Mouse (Mus musculus) midbrain, embryonic 14.5 days (tissue): ENCODE data around the gene Gper1. TPM values are rescaled to one million over a fixed set of nuclear protein-coding genes. Genes with fewer than 3 reads are reported as not detected.

Source experiments
- ATAC-seq: fragments of 200-750 bp; cut with Nextera tagmentation; 2 replicates; pipeline ENCODE4 v1.8.0; 2017; ENCODE audit warnings: moderate number of reproducible peaks, moderate library complexity; ENCODE audit not compliant: low FRiP score, low TSS enrichment
- DNase-seq: peaks from one replicate; pipeline ENCODE4 v3.0.0-alpha.2; 2015
- H3K27ac ChIP-seq: fragments of 300-500 bp; sonication (generic); replicated peaks from 2 replicates; pipeline ENCODE4 v1.5.1; 2014; ENCODE audit warnings: mild to moderate bottlenecking, low read depth, low read length, moderate library complexity
- H3K27me3 ChIP-seq: fragments of 300-500 bp; sonication (generic); 2 replicates; pipeline ENCODE4 v1.6.1; 2014; ENCODE audit warnings: low read length, control low read depth, mixed read lengths; ENCODE audit not compliant: control insufficient read depth, insufficient read depth
- H3K36me3 ChIP-seq: fragments of 300-500 bp; sonication (generic); 2 replicates; pipeline ENCODE4 v1.6.1; 2014; ENCODE audit warnings: low read length, control low read depth; ENCODE audit not compliant: control insufficient read depth, insufficient read depth
- H3K4me1 ChIP-seq: fragments of 300-500 bp; sonication (generic); 2 replicates; pipeline ENCODE4 v1.6.1; 2014; ENCODE audit warnings: mild to moderate bottlenecking, antibody characterized with exemption, low read length, control low read depth; ENCODE audit not compliant: control insufficient read depth, insufficient read depth
- H3K4me2 ChIP-seq: fragments of 300-500 bp; sonication (generic); 2 replicates; pipeline ENCODE4 v1.6.1; 2014; ENCODE audit warnings: mild to moderate bottlenecking, low read length, moderate library complexity
- H3K4me3 ChIP-seq: fragments of 300-500 bp; sonication (generic); replicated peaks from 2 replicates; pipeline ENCODE4 v1.5.1; 2014; ENCODE audit warnings: low read depth, low read length
- H3K9ac ChIP-seq: fragments of 300-500 bp; sonication (generic); replicated peaks from 2 replicates; pipeline ENCODE4 v1.6.1; 2014; ENCODE audit warnings: mild to moderate bottlenecking, low read length, moderate library complexity
- H3K9me3 ChIP-seq: fragments of 300-500 bp; sonication (generic); 2 replicates; pipeline ENCODE4 v1.6.1; 2016; ENCODE audit warnings: low read length, control low read depth, mixed read lengths; ENCODE audit not compliant: control insufficient read depth
- WGBS: fragments of 180-500 bp; shearing (Covaris S2); extraction: QIAGEN DNeasy Blood & Tissue Kit; methylation state at CpG from one replicate; pipeline ENCODE4 v1.1.7; 2014; 5-methylcytosine and 5-hydroxymethylcytosine counted together
- polyA plus RNA-seq: library from polyadenylated mRNA; unstranded; fragments of >200 nt; fragmentation: Nextera tagmentation; extraction: Ambion mirVana; gene quantifications from 2 replicates; pipeline ENCODE4 v1.2.1, GENCODE M21; 2014

Gper1 gene
- polyA plus RNA-seq, 1 experiment from 2014 or later, result 9.6 TPM

GRCm38 (mm10) chr5:139415001-139415400 is 8.0 kb upstream of the Gper1 start:
- Histone ChIP-seq H3K9me3 (no peaks in the 10 kb centered on the region), H3K4me3 (no peak overlapping the region), H3K27me3 (no peaks in the 10 kb centered on the region), H3K4me1 (peaks cover 12% of the 10 kb centered on the region; the same call in 1 of the 2 replicates), H3K4me2 (no peak overlapping the region), H3K27ac (no peak overlapping the region), H3K36me3 (no peaks in the 10 kb centered on the region), H3K9ac (no peak overlapping the region)
- ATAC-seq, result no peak
- 94% methylated on average over 5 of the region's 5 CpGs for WGBS
- DNase-seq, result no peak

DNA sequence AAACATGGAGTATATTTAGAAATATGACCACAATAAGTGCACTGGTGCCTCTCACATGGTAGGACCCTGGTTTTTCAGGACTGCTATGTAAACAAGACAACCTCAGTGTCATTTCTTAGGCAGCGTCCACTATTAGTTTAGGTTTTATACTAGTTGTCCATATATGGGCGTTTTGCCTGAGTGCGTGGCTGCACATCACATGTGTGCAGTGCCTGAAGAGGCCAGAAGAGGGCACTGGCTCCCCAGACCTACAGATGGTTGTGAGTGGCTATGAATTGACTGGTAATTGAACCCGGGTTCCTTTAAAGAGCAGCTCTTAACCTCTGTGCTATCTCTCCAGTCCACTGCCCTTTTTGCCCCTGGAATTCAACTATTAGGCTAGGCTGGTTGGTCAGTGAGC is 6.0 kb upstream of the Gper1 start:
- Histone ChIP-seq H3K27me3 (no peaks in the 10 kb centered on the region), H3K4me1 (peaks cover 13% of the 10 kb centered on the region; the same call in 1 of the 2 replicates), H3K36me3 (no peaks in the 10 kb centered on the region), H3K4me3 (no peak overlapping the region), H3K9ac (no peak overlapping the region), H3K27ac (no peak overlapping the region), H3K9me3 (no peaks in the 10 kb centered on the region), H3K4me2 (no peak overlapping the region)
- ATAC-seq (no peak), DNase-seq (no peak)
- 94% methylated on average over 4 of the region's 4 CpGs for WGBS

DNA sequence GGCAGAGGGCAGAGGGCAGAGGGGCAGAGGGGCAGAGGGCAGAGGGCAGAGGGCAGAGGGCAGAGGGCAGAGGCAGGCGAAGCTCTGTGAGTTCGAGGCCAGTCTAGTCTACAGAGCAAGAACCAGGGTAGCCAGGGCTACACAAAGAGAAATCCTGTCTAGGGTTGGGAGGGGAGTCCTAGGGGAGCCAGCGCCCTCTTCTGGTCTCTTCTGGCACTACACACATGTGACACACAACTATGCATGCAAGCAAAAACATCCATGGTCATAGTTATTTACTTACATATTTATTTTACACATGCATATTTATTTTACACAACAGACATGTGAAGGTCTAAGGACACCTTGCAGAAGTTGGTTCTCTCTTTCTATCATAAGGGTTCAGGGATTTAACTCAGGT is 5.5 kb upstream of the Gper1 start:
- Histone ChIP-seq H3K27me3 (no peaks in the 10 kb centered on the region), H3K9me3 (no peaks in the 10 kb centered on the region), H3K27ac (no peak overlapping the region), H3K4me2 (no peak overlapping the region), H3K4me1 (peaks cover 13% of the 10 kb centered on the region), H3K9ac (no peak overlapping the region), H3K4me3 (no peak overlapping the region), H3K36me3 (no peaks in the 10 kb centered on the region)
- WGBS, result 96% methylated on average over 3 of the region's 3 CpGs
- DNase-seq (no peak), ATAC-seq (no peak)

- Histone ChIP-seq H3K4me3 (no peak overlapping the region), H3K27me3 (no peaks in the 10 kb centered on the region), H3K9ac (no peak overlapping the region), H3K9me3 (no peaks in the 10 kb centered on the region), H3K27ac (peak overlapping the region; percentile 71), H3K4me2 (no peak overlapping the region), H3K36me3 (no peaks in the 10 kb centered on the region), H3K4me1 (peaks cover 19% of the 10 kb centered on the region)
- ATAC-seq (no peak), DNase-seq (no peak)
- WGBS, result 40% methylated on average over 2 of the region's 2 CpGs
Observed at GRCm38 (mm10) chr5:139418110-139418509, 4.8 kb upstream of the Gper1 start.

DNA sequence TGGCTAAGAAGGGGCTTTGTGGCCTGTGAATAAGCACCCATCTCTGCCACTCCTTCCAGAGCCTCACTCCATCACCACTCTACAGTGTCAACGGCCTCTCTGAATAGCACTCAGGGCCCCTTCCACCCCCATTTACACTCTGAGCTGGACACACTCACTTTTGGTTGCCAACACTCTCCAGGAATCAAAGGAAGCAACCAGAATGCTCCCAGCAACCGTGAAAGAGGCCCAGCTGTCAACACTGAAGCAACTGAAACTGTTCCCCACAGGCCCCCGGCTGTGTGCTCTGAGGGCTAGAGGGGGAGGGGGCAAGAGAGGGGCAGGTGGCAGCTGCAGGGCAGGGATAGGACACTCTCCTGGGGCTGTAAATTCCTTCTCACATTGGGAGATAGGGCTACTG is 4.3 kb upstream of the Gper1 start:
- H3K4me1 ChIP-seq, result peaks cover 21% of the 10 kb centered on the region
- 6% methylated on average over 3 of the region's 3 CpGs for WGBS
- no peak overlapping the region for H3K4me2 ChIP-seq
- H3K27ac ChIP-seq, result peak overlapping the region; percentile 71
- H3K9ac ChIP-seq, result no peak overlapping the region; the same call in 1 of the 2 replicates
- no peaks in the 10 kb centered on the region for H3K36me3 ChIP-seq
- H3K9me3 ChIP-seq, result no peaks in the 10 kb centered on the region
- no peaks in the 10 kb centered on the region for H3K27me3 ChIP-seq
- DNase-seq, result peak; percentile 72
- ATAC-seq, result peak; percentile 62; the same call in 1 of the 2 replicates
- H3K4me3 ChIP-seq, result no peak overlapping the region

DNA sequence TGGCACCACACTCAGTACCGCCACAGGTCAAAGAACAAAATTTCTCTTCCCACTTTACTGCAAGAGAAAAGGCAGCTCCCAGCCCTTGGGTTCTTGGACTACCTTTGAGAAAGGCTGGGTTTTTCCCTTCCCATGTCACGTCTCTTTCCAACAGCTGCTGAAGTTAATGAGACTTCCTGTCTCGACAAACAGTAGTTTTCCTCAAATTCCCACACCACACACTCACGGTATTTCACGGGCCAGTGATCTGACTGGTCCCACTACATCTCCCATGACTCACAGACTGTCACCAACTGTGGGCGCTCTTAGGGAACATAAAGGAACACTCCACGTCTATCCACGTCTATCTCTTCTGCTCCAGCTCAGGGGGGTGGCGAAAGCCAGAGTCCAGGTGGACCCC is 2.2 kb downstream of the Gper1 start:
- H3K27ac ChIP-seq, result no peak overlapping the region
- no peaks in the 10 kb centered on the region for H3K9me3 ChIP-seq
- 91% methylated on average over 9 of the region's 9 CpGs for WGBS
- DNase-seq (no peak), ATAC-seq (no peak)
- no peaks in the 10 kb centered on the region for H3K27me3 ChIP-seq
- H3K9ac ChIP-seq, result no peak overlapping the region
- no peak overlapping the region for H3K4me3 ChIP-seq
- no peaks in the 10 kb centered on the region for H3K36me3 ChIP-seq
- no peak overlapping the region for H3K4me2 ChIP-seq
- H3K4me1 ChIP-seq, result peaks cover 19% of the 10 kb centered on the region

- Histone ChIP-seq H3K4me2 (no peak overlapping the region), H3K9ac (no peak overlapping the region), H3K4me1 (peaks cover 25% of the 10 kb centered on the region), H3K27me3 (no peaks in the 10 kb centered on the region), H3K9me3 (no peaks in the 10 kb centered on the region), H3K27ac (no peak overlapping the region), H3K4me3 (no peak overlapping the region), H3K36me3 (no peaks in the 10 kb centered on the region)
- DNase-seq, result no peak
- no peak for ATAC-seq
- WGBS, result 92% methylated on average over 9 of the region's 9 CpGs
Observed at GRCm38 (mm10) chr5:139427001-139427400, 4.0 kb downstream of the Gper1 start.

- Histone ChIP-seq H3K27me3 (no peaks in the 10 kb centered on the region), H3K9me3 (no peaks in the 10 kb centered on the region), H3K27ac (no peak overlapping the region), H3K4me1 (peaks cover 20% of the 10 kb centered on the region), H3K4me3 (no peak overlapping the region), H3K4me2 (no peak overlapping the region), H3K9ac (no peak overlapping the region), H3K36me3 (no peaks in the 10 kb centered on the region)
- ATAC-seq (no peak), DNase-seq (no peak)
- 86% methylated on average over 9 of the region's 9 CpGs for WGBS
Observed at GRCm38 (mm10) chr5:139427989-139428388, 5.0 kb downstream of the Gper1 start.

DNA sequence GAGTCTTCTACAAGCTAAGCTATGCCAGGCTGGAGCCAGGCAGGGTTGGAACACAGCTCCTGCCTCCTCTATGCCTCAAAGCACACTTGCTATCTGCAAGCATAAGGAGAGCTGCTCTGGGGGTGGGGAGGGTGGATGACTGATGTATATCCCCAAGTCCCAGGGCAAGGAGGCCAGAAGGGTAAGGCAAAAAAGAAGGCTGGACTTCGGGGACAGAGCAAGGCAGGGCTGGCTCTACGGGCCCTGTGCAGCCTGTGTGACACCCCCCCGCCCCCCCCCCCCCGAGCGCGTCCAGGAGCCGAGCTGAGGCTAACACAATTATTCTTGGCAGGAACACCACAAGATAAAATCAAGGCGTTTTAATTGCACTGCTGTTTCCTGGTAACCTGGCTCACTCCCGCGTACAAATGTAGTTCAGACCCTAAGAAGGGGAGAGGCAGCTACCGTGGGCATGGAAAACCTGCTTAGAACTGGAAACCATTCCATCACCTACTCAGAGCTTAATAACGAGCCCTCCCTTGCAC is 6.9 kb downstream of the Gper1 start:
- DNase-seq, result no peak
- Histone ChIP-seq H3K27ac (peak overlapping the region; percentile 61; the same call in 1 of the 2 replicates), H3K9ac (no peak overlapping the region), H3K4me1 (peaks cover 29% of the 10 kb centered on the region), H3K4me3 (no peak overlapping the region), H3K9me3 (no peaks in the 10 kb centered on the region), H3K36me3 (no peaks in the 10 kb centered on the region), H3K27me3 (no peaks in the 10 kb centered on the region), H3K4me2 (no peak overlapping the region)
- ATAC-seq, result no peak
- WGBS, result 46% methylated on average over 12 of the region's 12 CpGs
